Mouse (Mus musculus): ENCODE measurements around the gene Car10.

GRCm38 (mm10) chr11:93186163-93186562 is 88.3 kb downstream of the Car10 start:
- TF ChIP-seq CTCF (IDR thresholded peaks at IDR 0.05; ENCODE audit: low read depth, low read length), result no peak
- no peak for TF ChIP-seq POLR2A (IDR thresholded peaks at IDR 0.05; ENCODE audit: borderline replicate concordance, low read depth, low read length)

Data from bone marrow macrophage, adult 2 months (primary cell).